Mouse (Mus musculus) thymus, adult 2 months (tissue): ENCODE data around the gene Wdcp.

Source experiments
- CTCF ChIP-seq: fragments of 200-500 bp; IDR thresholded peaks from 2 replicates; pipeline ENCODE4 v1.5.1; 2012; ENCODE audit warnings: mild to moderate bottlenecking, control low read depth, low read length, moderate library complexity, borderline replicate concordance; ENCODE audit not compliant: control insufficient read depth, poor library complexity, insufficient read depth; ENCODE audit errors: extremely low read depth
- POLR2A ChIP-seq: fragments of 200-500 bp; IDR thresholded peaks from 2 replicates; pipeline ENCODE4 v1.6.1; 2012; ENCODE audit warnings: mild to moderate bottlenecking, low read length, control low read depth, moderate library complexity; ENCODE audit not compliant: control insufficient read depth, poor library complexity, insufficient read depth; ENCODE audit errors: extremely low read depth

GRCm38 (mm10) chr12:4872983-4873477 lies 29.9 kb downstream of the Wdcp start:
- TF ChIP-seq POLR2A (no peak), CTCF (no peak)
